Mouse (Mus musculus) neural tube, embryonic 14.5 days (tissue): ENCODE data around the gene Maats1. TPM values are rescaled to one million over a fixed set of nuclear protein-coding genes. Genes with fewer than 3 reads are reported as not detected.

Experiments
- ATAC-seq: fragments of 200-750 bp; cut with Nextera tagmentation; 2 replicates; pipeline ENCODE4 v1.8.0; 2017; ENCODE audit warnings: low read depth, mild to moderate bottlenecking, moderate TSS enrichment, moderate library complexity
- H3K27ac ChIP-seq: fragments of 300-500 bp; sonication (generic); 2 replicates; pipeline ENCODE4 v1.5.1; 2014; ENCODE audit warnings: low read depth, mild to moderate bottlenecking, control low read depth, low read length, moderate library complexity, mixed read lengths
- H3K27me3 ChIP-seq: fragments of 300-500 bp; sonication (generic); 2 replicates; pipeline ENCODE4 v1.6.1; 2014; ENCODE audit warnings: low read length; ENCODE audit not compliant: control insufficient read depth, insufficient read depth
- H3K36me3 ChIP-seq: fragments of 300-500 bp; sonication (generic); 2 replicates; pipeline ENCODE4 v1.6.1; 2014; ENCODE audit warnings: low read length, mixed read lengths; ENCODE audit not compliant: control insufficient read depth, insufficient read depth
- H3K4me1 ChIP-seq: fragments of 300-500 bp; sonication (generic); 2 replicates; pipeline ENCODE4 v1.6.1; 2014; ENCODE audit warnings: low read length; ENCODE audit not compliant: control insufficient read depth, insufficient read depth
- H3K4me2 ChIP-seq: fragments of 300-500 bp; sonication (generic); 2 replicates; pipeline ENCODE4 v1.6.1; 2014; ENCODE audit warnings: mild to moderate bottlenecking, low read depth, low read length, control low read depth
- H3K4me3 ChIP-seq: fragments of 300-500 bp; sonication (generic); 2 replicates; pipeline ENCODE4 v1.5.1; 2014; ENCODE audit warnings: low read depth, low read length, control low read depth, mixed read lengths
- H3K9ac ChIP-seq: fragments of 300-500 bp; sonication (generic); replicated peaks from 2 replicates; pipeline ENCODE4 v1.6.1; 2014; ENCODE audit warnings: low read depth, mild to moderate bottlenecking, control low read depth, low read length, mixed read lengths
- H3K9me3 ChIP-seq: fragments of 300-500 bp; sonication (generic); 2 replicates; pipeline ENCODE4 v1.6.1; 2016; ENCODE audit warnings: low read length; ENCODE audit not compliant: control insufficient read depth
- WGBS: fragments of 180-500 bp; shearing (Covaris S2); extraction: QIAGEN DNeasy Blood & Tissue Kit; methylation state at CpG from one replicate; pipeline ENCODE4 v1.1.7; 2014; 5-methylcytosine and 5-hydroxymethylcytosine counted together
- polyA plus RNA-seq: library from polyadenylated mRNA; unstranded; fragments of >200 nt; fragmentation: Nextera tagmentation; extraction: Ambion mirVana; gene quantifications from 2 replicates; pipeline ENCODE4 v1.2.1, GENCODE M21; 2014

Maats1 gene
- polyA plus RNA-seq, 1 experiment from 2014 or later, result 0.62 TPM

GRCm38 (mm10) chr16:38354185-38354913 lies 12.4 kb upstream of the Maats1 start:
- H3K36me3 ChIP-seq, result peaks cover 16% of the 10 kb centered on the region
- H3K27me3 ChIP-seq, result no peaks in the 10 kb centered on the region
- WGBS, result 95% methylated on average over 5 of the region's 5 CpGs
- no peak overlapping the region for H3K27ac ChIP-seq
- no peaks in the 10 kb centered on the region for H3K9me3 ChIP-seq
- no peak overlapping the region for H3K4me3 ChIP-seq
- no peak for ATAC-seq
- no peak overlapping the region for H3K9ac ChIP-seq
- no peak overlapping the region for H3K4me2 ChIP-seq
- no peaks in the 10 kb centered on the region for H3K4me1 ChIP-seq

GRCm38 (mm10) chr16:38353642-38354041 lies 11.7 kb upstream of the Maats1 start:
- no peak overlapping the region for H3K27ac ChIP-seq
- no peak overlapping the region for H3K4me2 ChIP-seq
- no peak for ATAC-seq
- no peaks in the 10 kb centered on the region for H3K4me1 ChIP-seq
- no peaks in the 10 kb centered on the region for H3K9me3 ChIP-seq
- 100% methylated on average over 2 of the region's 2 CpGs for WGBS
- H3K4me3 ChIP-seq, result no peak overlapping the region
- H3K36me3 ChIP-seq, result peaks cover 20% of the 10 kb centered on the region
- H3K27me3 ChIP-seq, result no peaks in the 10 kb centered on the region
- no peak overlapping the region for H3K9ac ChIP-seq

- Histone ChIP-seq H3K36me3 (peaks cover 20% of the 10 kb centered on the region), H3K27ac (no peak overlapping the region), H3K9me3 (no peaks in the 10 kb centered on the region), H3K4me2 (no peak overlapping the region), H3K27me3 (no peaks in the 10 kb centered on the region), H3K4me1 (peaks cover 1% of the 10 kb centered on the region; the same call in 1 of the 2 replicates), H3K9ac (no peak overlapping the region), H3K4me3 (no peak overlapping the region)
- no peak for ATAC-seq
Measured at GRCm38 (mm10) chr16:38352851-38353250, 10.9 kb upstream of the Maats1 start.

GRCm38 (mm10) chr16:38352031-38352430 lies 10.1 kb upstream of the Maats1 start:
- no peak for ATAC-seq

GRCm38 (mm10) chr16:38350939-38351338 lies 9.0 kb upstream of the Maats1 start:
- H3K4me3 ChIP-seq, result no peak overlapping the region
- ATAC-seq, result no peak
- H3K27me3 ChIP-seq, result no peaks in the 10 kb centered on the region
- H3K36me3 ChIP-seq, result peaks cover 20% of the 10 kb centered on the region
- H3K9me3 ChIP-seq, result no peaks in the 10 kb centered on the region
- 87% methylated on average over 6 of the region's 6 CpGs for WGBS
- H3K4me2 ChIP-seq, result no peak overlapping the region
- no peak overlapping the region for H3K9ac ChIP-seq
- peaks cover 6% of the 10 kb centered on the region; the same call in 1 of the 2 replicates for H3K4me1 ChIP-seq
- H3K27ac ChIP-seq, result no peak overlapping the region

More at GRCm38 (mm10) chr16:38352031-38352430, 10.1 kb upstream of the Maats1 start:
- Histone ChIP-seq H3K36me3 (peaks cover 20% of the 10 kb centered on the region), H3K4me1 (peaks cover 6% of the 10 kb centered on the region; the same call in 1 of the 2 replicates), H3K27me3 (no peaks in the 10 kb centered on the region), H3K9me3 (no peaks in the 10 kb centered on the region), H3K4me3 (no peak overlapping the region), H3K9ac (no peak overlapping the region), H3K27ac (no peak overlapping the region), H3K4me2 (no peak overlapping the region)
- 85% methylated on average over 7 of the region's 7 CpGs for WGBS

- Histone ChIP-seq H3K36me3 (peaks cover 20% of the 10 kb centered on the region), H3K4me3 (no peak overlapping the region), H3K27me3 (no peaks in the 10 kb centered on the region), H3K27ac (no peak overlapping the region), H3K4me2 (no peak overlapping the region), H3K9me3 (no peaks in the 10 kb centered on the region), H3K4me1 (peaks cover 6% of the 10 kb centered on the region; the same call in 1 of the 2 replicates), H3K9ac (no peak overlapping the region)
- WGBS, result 94% methylated on average over 7 of the region's 7 CpGs
- no peak for ATAC-seq
Measured at GRCm38 (mm10) chr16:38350361-38350855, 8.5 kb upstream of the Maats1 start.

GRCm38 (mm10) chr16:38349881-38350280 lies 7.9 kb upstream of the Maats1 start:
- 86% methylated on average over 2 of the region's 2 CpGs for WGBS
- no peaks in the 10 kb centered on the region for H3K9me3 ChIP-seq
- H3K27ac ChIP-seq, result no peak overlapping the region
- H3K36me3 ChIP-seq, result peaks cover 20% of the 10 kb centered on the region
- no peak overlapping the region for H3K9ac ChIP-seq
- no peak for ATAC-seq
- H3K4me2 ChIP-seq, result no peak overlapping the region
- H3K4me1 ChIP-seq, result peaks cover 6% of the 10 kb centered on the region; the same call in 1 of the 2 replicates
- no peak overlapping the region for H3K4me3 ChIP-seq
- H3K27me3 ChIP-seq, result no peaks in the 10 kb centered on the region

- 95% methylated on average over 9 of the region's 9 CpGs for WGBS
- Histone ChIP-seq H3K9me3 (no peaks in the 10 kb centered on the region), H3K4me1 (peaks cover 6% of the 10 kb centered on the region; the same call in 1 of the 2 replicates), H3K36me3 (peaks cover 20% of the 10 kb centered on the region), H3K27me3 (no peaks in the 10 kb centered on the region), H3K27ac (no peak overlapping the region), H3K9ac (no peak overlapping the region), H3K4me3 (no peak overlapping the region), H3K4me2 (no peak overlapping the region)
- ATAC-seq, result no peak
Measured at GRCm38 (mm10) chr16:38348217-38348761, 6.3 kb upstream of the Maats1 start.

GRCm38 (mm10) chr16:38347588-38347987 lies 5.6 kb upstream of the Maats1 start:
- Histone ChIP-seq H3K36me3 (peaks cover 20% of the 10 kb centered on the region), H3K9me3 (no peaks in the 10 kb centered on the region), H3K4me2 (peak overlapping the region; percentile 68), H3K4me3 (peak overlapping the region; percentile 82), H3K9ac (peak overlapping the region; percentile 74; the same call in 1 of the 2 replicates), H3K27me3 (no peaks in the 10 kb centered on the region), H3K27ac (no peak overlapping the region), H3K4me1 (peaks cover 6% of the 10 kb centered on the region; the same call in 1 of the 2 replicates)
- 67% methylated on average over 6 of the region's 6 CpGs for WGBS
- no peak for ATAC-seq
